Mouse (Mus musculus): ENCODE measurements at regions not wholly inside any gene's neighbourhood (a gene's known extent, or its start where the extent isn't known, plus 50 kb on each side); places are given as distances from the start of the nearest gene placed in this dataset.

GRCm38 (mm10) chr13:10710909-10711308 lies 350.3 kb upstream of the Chrm3 start (continued):
- TF ChIP-seq CHD2 (IDR thresholded peaks at IDR 0.05; ENCODE audit: low read length) (no peak), NRF1 (IDR thresholded peaks at IDR 0.05; ENCODE audit: insufficient read depth, low read depth, low read length, poor library complexity, severe bottlenecking) (no peak), ETS1 (IDR thresholded peaks at IDR 0.05; ENCODE audit: low read depth, low read length) (no peak), SIN3A (IDR thresholded peaks at IDR 0.05; ENCODE audit: low read length) (no peak), UBTF (IDR thresholded peaks at IDR 0.05; ENCODE audit: borderline replicate concordance, insufficient read depth, low read depth, low read length) (no peak)

- no peak overlapping the region for H3K9ac ChIP-seq (ENCODE audit: control insufficient read depth, low read depth, low read length, poor library complexity, severe bottlenecking)
These were observed 336.5 kb upstream of the Chrm3 start for GRCm38 (mm10) chr13:10697146-10697545.

DNA sequence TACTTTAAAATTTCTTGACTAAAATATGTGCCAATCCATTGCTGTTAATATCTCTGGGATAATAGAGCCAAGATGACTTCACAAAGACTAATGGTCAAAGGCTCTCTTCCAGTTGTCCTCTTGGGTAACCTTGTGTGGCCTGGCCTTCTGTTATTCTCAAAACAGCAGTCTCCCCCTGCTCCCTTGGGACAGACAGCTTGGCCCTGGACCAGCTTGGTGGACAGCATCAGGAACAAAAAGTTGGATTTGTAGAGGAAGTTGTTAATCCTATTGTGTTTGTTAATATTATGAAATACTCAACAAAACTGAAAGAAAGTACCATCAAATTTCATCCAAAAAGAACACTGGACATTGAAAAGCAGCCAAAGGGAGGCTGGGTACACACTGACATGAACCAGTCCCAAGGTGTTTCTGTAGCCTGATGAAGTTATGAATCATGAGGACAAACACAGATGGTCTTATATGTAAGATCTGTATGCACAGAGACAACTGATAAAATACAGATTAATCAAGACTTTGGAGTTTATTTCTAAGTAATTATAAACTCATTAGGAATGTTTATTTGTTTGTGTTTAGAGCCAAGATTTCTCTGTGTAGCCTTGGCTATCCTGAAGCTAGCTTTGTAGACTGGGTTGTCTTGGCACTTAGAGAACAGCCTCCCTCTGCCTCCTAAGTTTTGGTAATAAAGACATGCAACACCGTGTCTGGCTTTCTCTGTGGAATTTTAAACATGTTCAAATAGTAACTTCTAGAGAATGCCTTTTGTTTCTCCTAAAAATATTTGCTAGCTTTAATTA lies 335.7 kb upstream of the Chrm3 start:
- Histone ChIP-seq H3K27me3 (ENCODE audit: control insufficient read depth in 1 of 2, insufficient read depth in 2 of 2, low read length in 2 of 2) (no peaks in the 10 kb centered on the region), H3K9me3 (replicated peaks; ENCODE audit: insufficient read depth, low read length) (no peaks in the 10 kb centered on the region), H3K27ac (ENCODE audit: control insufficient read depth, low read depth, low read length) (no peak overlapping the region), H3K9ac (ENCODE audit: control insufficient read depth, low read depth, low read length, poor library complexity, severe bottlenecking) (no peak overlapping the region), H3K36me3 (ENCODE audit: control insufficient read depth in 1 of 2, insufficient read depth in 2 of 2, low read length in 2 of 2) (no peaks in the 10 kb centered on the region), H3K79me2 (ENCODE audit: control insufficient read depth, insufficient read depth, low read length, poor library complexity) (no peaks in the 10 kb centered on the region), H3K4me1 (ENCODE audit: control insufficient read depth in 1 of 2, insufficient read depth in 2 of 2, low read length in 2 of 2) (no peaks in the 10 kb centered on the region), H3K4me3 (ENCODE audit: control insufficient read depth in 1 of 2, insufficient read depth in 1 of 2, low read depth in 2 of 2, low read length in 2 of 2) (no peak overlapping the region)
- TF ChIP-seq HCFC1 (IDR thresholded peaks at IDR 0.05; ENCODE audit: low read depth, low read length) (no peak), BHLHE40 (IDR thresholded peaks at IDR 0.05; ENCODE audit: borderline replicate concordance, low read depth, low read length) (no peak), TAL1 (IDR thresholded peaks at IDR 0.05; ENCODE audit: low read length) (no peak), GATA1 (IDR thresholded peaks at IDR 0.05; ENCODE audit: low read depth, low read length) (no peak), TCF12 (IDR thresholded peaks at IDR 0.05; ENCODE audit: low read depth, low read length) (no peak), EP300 (IDR thresholded peaks at IDR 0.05; ENCODE audit: low read depth in 1 of 2, low read length in 2 of 2) (no peak), KAT2A (conservative IDR thresholded peaks at IDR 0.05; ENCODE audit: low read depth, low read length) (no peak), NRF1 (IDR thresholded peaks at IDR 0.05; ENCODE audit: insufficient read depth, low read depth, low read length, poor library complexity, severe bottlenecking) (no peak), POLR2AphosphoS5 (IDR thresholded peaks at IDR 0.05; ENCODE audit: borderline replicate concordance, low read depth, low read length) (no peak), POLR2AphosphoS2 (IDR thresholded peaks at IDR 0.05; ENCODE audit: low read length) (no peak), MAFK (IDR thresholded peaks at IDR 0.05; ENCODE audit: borderline replicate concordance, low read depth, low read length) (no peak), TBP (IDR thresholded peaks at IDR 0.05; ENCODE audit: low read depth, low read length) (no peak), USF1 (IDR thresholded peaks at IDR 0.05; ENCODE audit: low read depth, low read length) (no peak), MXI1 (IDR thresholded peaks at IDR 0.05; ENCODE audit: low read depth, low read length) (no peak), SIN3A (IDR thresholded peaks at IDR 0.05; ENCODE audit: low read length) (no peak)
- no peak for DNase-seq (ENCODE audit: low read depth, low spot score)

More at GRCm38 (mm10) chr13:10697146-10697545, 336.5 kb upstream of the Chrm3 start:
- no peaks in the 10 kb centered on the region for H3K27me3 ChIP-seq (ENCODE audit: control insufficient read depth in 1 of 2, insufficient read depth in 2 of 2, low read length in 2 of 2)
- no peak overlapping the region for H3K27ac ChIP-seq (ENCODE audit: control insufficient read depth, low read depth, low read length)
- no peak overlapping the region for H3K4me3 ChIP-seq (ENCODE audit: control insufficient read depth in 1 of 2, insufficient read depth in 1 of 2, low read depth in 2 of 2, low read length in 2 of 2)
- H3K4me1 ChIP-seq (ENCODE audit: control insufficient read depth in 1 of 2, insufficient read depth in 2 of 2, low read length in 2 of 2), result no peaks in the 10 kb centered on the region
- H3K9me3 ChIP-seq (replicated peaks; ENCODE audit: insufficient read depth, low read length), result no peaks in the 10 kb centered on the region
- no peak for DNase-seq (ENCODE audit: low read depth, low spot score)
- TF ChIP-seq TCF12 (IDR thresholded peaks at IDR 0.05; ENCODE audit: low read depth, low read length) (no peak), USF2 (IDR thresholded peaks at IDR 0.05; ENCODE audit: borderline replicate concordance in 1 of 2, insufficient read depth in 1 of 2, low read depth in 1 of 2, low read length in 2 of 2) (no peak), TBP (IDR thresholded peaks at IDR 0.05; ENCODE audit: low read depth, low read length) (no peak), ETS1 (IDR thresholded peaks at IDR 0.05; ENCODE audit: low read depth, low read length) (no peak), SMC3 (IDR thresholded peaks at IDR 0.05; ENCODE audit: low read depth, low read length) (no peak), GATA1 (IDR thresholded peaks at IDR 0.05; ENCODE audit: low read depth, low read length) (no peak), KAT2A (conservative IDR thresholded peaks at IDR 0.05; ENCODE audit: low read depth, low read length) (no peak)
- no peaks in the 10 kb centered on the region for H3K79me2 ChIP-seq (ENCODE audit: control insufficient read depth, insufficient read depth, low read length, poor library complexity)
- H3K36me3 ChIP-seq (ENCODE audit: control insufficient read depth in 1 of 2, insufficient read depth in 2 of 2, low read length in 2 of 2), result no peaks in the 10 kb centered on the region

All from MEL (cell line).